Mouse (Mus musculus): Measurements from ENCODE around the gene Clstn2. TPM values are rescaled to one million over a fixed set of nuclear protein-coding genes. Genes with fewer than 3 reads are reported as not detected.

Gene Clstn2
- polyA plus RNA-seq, 1 experiment from 2014 or later = 1.3 TPM

DNA sequence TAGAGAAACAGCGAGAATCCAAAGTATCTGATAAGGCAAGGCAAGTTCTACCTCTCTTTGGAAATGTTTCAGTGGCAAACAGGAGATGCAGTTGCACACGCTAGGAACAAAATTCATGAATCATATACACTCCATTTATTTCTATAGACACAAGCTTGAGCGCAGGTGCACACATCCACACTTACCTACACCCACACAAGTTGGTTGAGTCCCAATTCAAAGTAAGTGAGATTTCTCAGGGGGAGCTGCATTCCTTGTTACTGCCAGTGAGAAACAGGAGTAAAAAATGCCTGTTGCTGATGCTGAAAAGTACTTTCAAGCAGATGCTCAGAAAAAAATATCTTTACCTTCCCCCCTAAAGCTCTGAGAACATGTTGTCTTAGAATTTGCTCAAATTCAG, 149.6 kb downstream of the Clstn2 start:
- no peaks in the 10 kb centered on the region for H3K4me1 ChIP-seq (ENCODE audit: control insufficient read depth, insufficient read depth, low read length)
- H3K27ac ChIP-seq (replicated peaks; ENCODE audit: low read depth, low read length) = no peak overlapping the region
- no peaks in the 10 kb centered on the region for H3K36me3 ChIP-seq (ENCODE audit: control insufficient read depth, insufficient read depth, low read length)
- no peak overlapping the region for H3K4me2 ChIP-seq (ENCODE audit: low read depth, severe bottlenecking)
- 88% methylated on average over 3 of the region's 3 CpGs for WGBS
- DNase-seq (ENCODE audit: low spot score) (no peak), ATAC-seq (ENCODE audit: insufficient number of reproducible peaks, low FRiP score, low TSS enrichment, low read depth) (no peak)
- no peaks in the 10 kb centered on the region for H3K9me3 ChIP-seq (ENCODE audit: control insufficient read depth, low read length)
- H3K9ac ChIP-seq (ENCODE audit: low read length) = no peak overlapping the region
- no peaks in the 10 kb centered on the region for H3K27me3 ChIP-seq (ENCODE audit: control insufficient read depth, insufficient read depth, low read length)
- no peak overlapping the region for H3K4me3 ChIP-seq (ENCODE audit: low read depth, low read length)

DNA sequence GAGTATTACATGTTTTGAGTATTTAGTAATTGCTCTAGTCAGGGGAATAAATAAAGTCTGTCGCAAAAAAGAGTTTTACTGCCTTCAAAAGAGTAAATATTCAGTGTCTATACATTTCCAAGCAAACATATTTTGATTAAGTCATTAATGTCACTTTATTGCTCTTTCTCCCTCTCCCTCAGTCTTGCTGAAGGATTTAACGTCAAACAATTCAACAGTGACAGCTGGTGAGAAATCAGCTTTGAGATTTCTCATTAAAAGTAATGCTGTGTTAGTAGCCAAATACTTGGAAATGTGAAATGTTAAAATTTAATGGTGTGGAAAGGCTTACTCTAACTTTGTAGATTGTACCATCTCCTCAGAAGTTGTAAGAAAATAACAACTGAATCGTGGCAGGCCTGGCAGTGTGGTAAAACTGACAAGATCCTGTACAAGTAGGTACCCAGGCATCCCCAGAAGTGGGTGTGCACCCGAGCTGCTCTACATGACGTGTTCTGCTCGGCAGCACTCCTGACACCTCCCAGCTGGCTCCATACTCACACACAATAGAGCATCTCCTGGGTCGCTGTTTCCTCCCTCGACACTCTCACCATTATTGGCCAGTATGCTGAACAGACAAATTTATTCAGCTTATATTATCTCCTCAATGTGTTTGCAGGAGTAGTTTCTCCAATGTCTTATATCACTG, 165.8 kb downstream of the Clstn2 start:
- DNase-seq (ENCODE audit: low spot score) (no peak), ATAC-seq (ENCODE audit: insufficient number of reproducible peaks, low FRiP score, low TSS enrichment, low read depth) (no peak)
- H3K9me3 ChIP-seq (ENCODE audit: control insufficient read depth, low read length) = no peaks in the 10 kb centered on the region
- no peak overlapping the region for H3K4me2 ChIP-seq (ENCODE audit: low read depth, severe bottlenecking)
- H3K27ac ChIP-seq (replicated peaks; ENCODE audit: low read depth, low read length) = no peak overlapping the region
- H3K9ac ChIP-seq (ENCODE audit: low read length) = no peak overlapping the region
- no peak overlapping the region for H3K4me3 ChIP-seq (ENCODE audit: low read depth, low read length)
- no peaks in the 10 kb centered on the region for H3K4me1 ChIP-seq (ENCODE audit: control insufficient read depth, insufficient read depth, low read length)
- H3K27me3 ChIP-seq (ENCODE audit: control insufficient read depth, insufficient read depth, low read length) = no peaks in the 10 kb centered on the region
- no peaks in the 10 kb centered on the region for H3K36me3 ChIP-seq (ENCODE audit: control insufficient read depth, insufficient read depth, low read length)
- WGBS = 83% methylated on average over 8 of the region's 8 CpGs

DNA sequence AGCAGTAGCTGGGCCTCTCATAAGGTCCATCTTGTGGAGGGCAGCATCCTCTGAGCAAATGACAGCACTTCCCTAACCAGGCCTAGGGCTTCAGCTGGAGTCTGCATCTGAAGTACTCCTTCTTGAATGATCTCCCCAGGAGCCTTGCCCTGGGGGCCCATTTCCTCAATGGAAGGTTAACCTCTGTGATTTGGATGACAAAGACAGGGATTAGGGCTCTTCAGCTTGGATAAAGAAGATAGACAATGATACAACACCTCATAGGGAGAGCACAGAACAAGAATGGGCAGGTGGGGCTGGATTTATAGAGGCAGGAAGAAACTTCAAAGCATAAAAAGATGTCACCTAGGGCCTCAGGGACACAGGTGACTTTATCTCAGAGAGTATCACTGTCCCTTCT, 180.1 kb downstream of the Clstn2 start:
- no peaks in the 10 kb centered on the region for H3K9me3 ChIP-seq (ENCODE audit: control insufficient read depth, low read length)
- no peaks in the 10 kb centered on the region for H3K27me3 ChIP-seq (ENCODE audit: control insufficient read depth, insufficient read depth, low read length)
- ATAC-seq (ENCODE audit: insufficient number of reproducible peaks, low FRiP score, low TSS enrichment, low read depth) (no peak), DNase-seq (ENCODE audit: low spot score) (no peak)
- H3K36me3 ChIP-seq (ENCODE audit: control insufficient read depth, insufficient read depth, low read length) = no peaks in the 10 kb centered on the region
- H3K27ac ChIP-seq (replicated peaks; ENCODE audit: low read depth, low read length) = no peak overlapping the region
- no peak overlapping the region for H3K4me2 ChIP-seq (ENCODE audit: low read depth, severe bottlenecking)
- H3K9ac ChIP-seq (ENCODE audit: low read length) = no peak overlapping the region
- no peak overlapping the region for H3K4me3 ChIP-seq (ENCODE audit: low read depth, low read length)
- no peaks in the 10 kb centered on the region for H3K4me1 ChIP-seq (ENCODE audit: control insufficient read depth, insufficient read depth, low read length)

DNA sequence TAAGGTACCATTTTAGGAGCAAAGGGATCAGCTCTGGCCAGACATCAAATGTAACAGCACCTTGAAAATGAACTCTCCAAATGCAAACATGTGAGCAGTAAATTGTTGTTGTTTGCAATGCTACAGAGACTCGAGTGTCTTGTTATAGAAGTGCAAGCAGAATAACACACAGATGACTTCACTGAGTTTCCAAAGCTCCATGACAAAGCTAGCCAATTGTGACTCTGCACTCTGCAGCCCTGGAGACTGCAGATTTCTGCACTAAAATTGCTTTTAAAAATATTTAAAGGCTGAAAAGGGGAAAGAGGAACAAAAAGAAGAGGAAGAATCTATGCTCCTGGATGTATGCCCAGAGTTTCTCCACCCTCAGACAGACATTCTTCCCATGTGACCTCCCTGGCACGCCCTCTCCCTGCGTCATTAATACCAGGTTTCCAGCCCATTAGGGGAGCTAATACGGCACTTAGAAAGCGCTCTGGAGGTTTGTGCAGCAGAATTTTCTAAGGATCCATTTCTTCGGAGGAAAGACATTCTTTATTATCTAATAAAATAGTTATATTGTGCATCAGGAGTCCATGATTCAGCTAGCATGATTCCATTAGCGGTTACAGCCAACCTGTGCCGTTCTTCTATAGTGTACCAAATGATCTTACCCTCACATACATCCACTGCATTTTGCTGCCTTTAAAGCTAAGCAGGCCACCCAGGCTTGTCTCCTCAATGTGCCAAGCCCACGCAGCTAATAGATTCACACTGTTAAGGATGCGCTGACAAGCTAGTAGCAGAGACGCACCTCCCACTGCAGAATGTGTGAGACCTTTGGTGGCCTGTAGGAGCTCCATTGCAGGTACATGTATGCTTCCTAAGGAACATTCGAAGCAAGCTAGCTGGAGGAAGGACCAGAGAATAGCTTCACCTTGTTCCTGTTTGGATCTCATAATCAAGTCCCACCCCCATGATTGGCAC, 184.8 kb downstream of the Clstn2 start:
- DNase-seq (ENCODE audit: low spot score) = no peak

DNA sequence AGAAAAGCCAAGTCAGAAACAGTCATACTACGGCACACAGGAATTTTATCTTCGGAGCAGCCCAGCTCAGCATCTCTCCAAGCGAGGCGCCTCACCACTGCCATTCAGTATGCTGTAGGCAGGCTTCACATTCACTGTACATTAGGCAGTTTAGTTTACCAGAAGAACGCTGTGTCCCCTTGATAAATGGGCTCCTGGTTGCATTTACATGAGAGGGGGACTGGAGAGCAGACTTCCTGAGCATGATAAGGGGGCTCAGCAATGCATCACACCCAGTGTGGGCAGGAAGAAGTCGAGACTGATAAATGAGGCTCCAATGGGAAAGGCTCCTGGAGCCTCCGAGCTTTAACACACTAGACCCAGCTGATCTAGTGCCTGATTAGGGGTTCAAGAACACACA, 190.9 kb downstream of the Clstn2 start:
- DNase-seq (ENCODE audit: low spot score) (no peak), ATAC-seq (ENCODE audit: insufficient number of reproducible peaks, low FRiP score, low TSS enrichment, low read depth) (no peak)
- Histone ChIP-seq H3K4me1 (ENCODE audit: control insufficient read depth, insufficient read depth, low read length) (no peaks in the 10 kb centered on the region), H3K9me3 (ENCODE audit: control insufficient read depth, low read length) (no peaks in the 10 kb centered on the region), H3K4me2 (ENCODE audit: low read depth, severe bottlenecking) (no peak overlapping the region), H3K36me3 (ENCODE audit: control insufficient read depth, insufficient read depth, low read length) (no peaks in the 10 kb centered on the region), H3K9ac (ENCODE audit: low read length) (no peak overlapping the region), H3K27me3 (ENCODE audit: control insufficient read depth, insufficient read depth, low read length) (no peaks in the 10 kb centered on the region), H3K4me3 (ENCODE audit: low read depth, low read length) (no peak overlapping the region), H3K27ac (replicated peaks; ENCODE audit: low read depth, low read length) (no peak overlapping the region)
- 78% methylated on average over 7 of the region's 7 CpGs for WGBS

More for the DNA sequence above, 184.8 kb downstream of the Clstn2 start:
- no peaks in the 10 kb centered on the region for H3K36me3 ChIP-seq (ENCODE audit: control insufficient read depth, insufficient read depth, low read length)
- ATAC-seq (ENCODE audit: insufficient number of reproducible peaks, low FRiP score, low TSS enrichment, low read depth) = no peak
- H3K27ac ChIP-seq (replicated peaks; ENCODE audit: low read depth, low read length) = no peak overlapping the region
- H3K9ac ChIP-seq (ENCODE audit: low read length) = no peak overlapping the region
- no peaks in the 10 kb centered on the region for H3K4me1 ChIP-seq (ENCODE audit: control insufficient read depth, insufficient read depth, low read length)
- no peak overlapping the region for H3K4me2 ChIP-seq (ENCODE audit: low read depth, severe bottlenecking)
- WGBS = 76% methylated on average over 12 of the region's 12 CpGs
- no peaks in the 10 kb centered on the region for H3K9me3 ChIP-seq (ENCODE audit: control insufficient read depth, low read length)
- no peaks in the 10 kb centered on the region for H3K27me3 ChIP-seq (ENCODE audit: control insufficient read depth, insufficient read depth, low read length)
- no peak overlapping the region for H3K4me3 ChIP-seq (ENCODE audit: low read depth, low read length)

DNA sequence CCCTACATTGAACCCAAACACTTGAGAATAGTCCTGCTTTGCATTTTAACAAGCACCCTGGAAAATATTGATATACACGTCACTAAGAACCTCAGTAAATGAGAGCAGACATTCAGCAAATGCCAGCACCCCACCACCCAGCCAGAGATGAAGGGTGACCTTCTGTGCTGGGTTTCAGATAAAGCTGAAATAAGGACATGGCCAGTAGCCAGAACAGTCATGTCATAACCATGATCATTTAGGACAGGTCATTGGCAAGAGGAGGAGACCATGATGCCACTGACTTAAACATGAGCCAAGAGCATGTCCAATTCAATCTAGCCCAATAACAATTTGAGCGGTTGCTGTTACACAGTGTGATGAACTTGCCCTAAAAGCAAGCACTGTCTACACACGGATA, 201.8 kb downstream of the Clstn2 start:
- no peaks in the 10 kb centered on the region for H3K36me3 ChIP-seq (ENCODE audit: control insufficient read depth, insufficient read depth, low read length)
- DNase-seq (ENCODE audit: low spot score) (no peak), ATAC-seq (ENCODE audit: insufficient number of reproducible peaks, low FRiP score, low TSS enrichment, low read depth) (no peak)
- no peak overlapping the region for H3K4me3 ChIP-seq (ENCODE audit: low read depth, low read length)
- no peaks in the 10 kb centered on the region for H3K4me1 ChIP-seq (ENCODE audit: control insufficient read depth, insufficient read depth, low read length)
- no peak overlapping the region for H3K27ac ChIP-seq (replicated peaks; ENCODE audit: low read depth, low read length)
- H3K27me3 ChIP-seq (ENCODE audit: control insufficient read depth, insufficient read depth, low read length) = no peaks in the 10 kb centered on the region
- no peak overlapping the region for H3K4me2 ChIP-seq (ENCODE audit: low read depth, severe bottlenecking)
- H3K9ac ChIP-seq (ENCODE audit: low read length) = no peak overlapping the region
- no peaks in the 10 kb centered on the region for H3K9me3 ChIP-seq (ENCODE audit: control insufficient read depth, low read length)
- 89% methylated on average over 3 of the region's 3 CpGs for WGBS

DNA sequence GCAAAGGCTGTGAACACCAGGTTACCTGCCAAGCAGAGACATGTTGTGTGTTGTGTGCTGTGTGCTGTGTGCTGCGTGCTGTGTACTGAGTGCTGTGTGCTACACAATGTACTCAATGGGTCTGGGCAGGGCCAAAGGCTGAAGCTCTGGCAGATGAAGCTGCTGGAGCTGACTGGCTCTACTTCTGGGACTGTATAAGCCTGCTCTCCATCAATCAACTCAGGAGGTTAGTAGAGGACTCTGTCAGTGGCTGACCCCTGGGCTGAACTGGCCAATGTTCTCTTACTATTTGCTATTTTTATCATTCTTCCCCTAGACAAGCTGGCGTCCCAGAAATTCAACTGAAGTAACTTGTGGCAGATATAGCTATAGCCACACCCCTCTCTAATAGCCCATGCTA, 203.1 kb downstream of the Clstn2 start:
- Histone ChIP-seq H3K4me2 (ENCODE audit: low read depth, severe bottlenecking) (no peak overlapping the region), H3K27me3 (ENCODE audit: control insufficient read depth, insufficient read depth, low read length) (no peaks in the 10 kb centered on the region), H3K4me1 (ENCODE audit: control insufficient read depth, insufficient read depth, low read length) (no peaks in the 10 kb centered on the region), H3K36me3 (ENCODE audit: control insufficient read depth, insufficient read depth, low read length) (no peaks in the 10 kb centered on the region), H3K4me3 (ENCODE audit: low read depth, low read length) (no peak overlapping the region), H3K9ac (ENCODE audit: low read length) (no peak overlapping the region), H3K9me3 (ENCODE audit: control insufficient read depth, low read length) (no peaks in the 10 kb centered on the region), H3K27ac (replicated peaks; ENCODE audit: low read depth, low read length) (no peak overlapping the region)
- no peak for ATAC-seq (ENCODE audit: insufficient number of reproducible peaks, low FRiP score, low TSS enrichment, low read depth)
- 81% methylated on average over 2 of the region's 2 CpGs for WGBS
- no peak for DNase-seq (ENCODE audit: low spot score)

DNA sequence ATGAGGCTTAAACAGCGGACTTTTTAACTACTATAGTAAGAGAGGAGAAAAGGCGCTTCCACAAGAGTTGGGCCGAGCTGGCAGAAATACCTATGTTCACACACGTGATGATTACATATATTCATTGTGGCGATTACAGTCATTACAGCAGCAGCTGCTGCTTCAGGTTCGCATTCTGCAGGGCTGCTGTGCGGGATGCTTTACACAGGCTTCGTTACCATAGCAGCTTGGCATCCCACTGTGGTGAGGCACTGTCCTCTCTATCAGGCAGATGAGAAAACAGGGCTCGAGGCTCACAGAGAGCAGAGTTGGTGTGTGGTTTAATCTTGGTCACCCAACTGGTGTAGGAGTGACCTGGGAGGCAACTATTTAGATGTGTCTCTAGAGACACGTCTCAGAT, 205.3 kb downstream of the Clstn2 start:
- H3K9ac ChIP-seq (ENCODE audit: low read length) = no peak overlapping the region
- H3K4me2 ChIP-seq (ENCODE audit: low read depth, severe bottlenecking) = no peak overlapping the region
- H3K27ac ChIP-seq (replicated peaks; ENCODE audit: low read depth, low read length) = no peak overlapping the region
- WGBS = 80% methylated on average over 10 of the region's 10 CpGs
- DNase-seq (ENCODE audit: low spot score) (no peak), ATAC-seq (ENCODE audit: insufficient number of reproducible peaks, low FRiP score, low TSS enrichment, low read depth) (no peak)
- no peaks in the 10 kb centered on the region for H3K9me3 ChIP-seq (ENCODE audit: control insufficient read depth, low read length)
- no peak overlapping the region for H3K4me3 ChIP-seq (ENCODE audit: low read depth, low read length)
- H3K36me3 ChIP-seq (ENCODE audit: control insufficient read depth, insufficient read depth, low read length) = no peaks in the 10 kb centered on the region
- no peaks in the 10 kb centered on the region for H3K27me3 ChIP-seq (ENCODE audit: control insufficient read depth, insufficient read depth, low read length)
- H3K4me1 ChIP-seq (ENCODE audit: control insufficient read depth, insufficient read depth, low read length) = no peaks in the 10 kb centered on the region

Data from limb, embryonic 11.5 days (tissue).